Mouse (Mus musculus) kidney, embryonic 16.5 days (tissue): Measurements from ENCODE around the gene Gm10972. TPM values are rescaled to one million over a fixed set of nuclear protein-coding genes. Genes with fewer than 3 reads are reported as not detected.

Experiments used
- ATAC-seq: fragments of 200-750 bp; cut with Nextera tagmentation; 2 replicates; pipeline ENCODE4 v1.8.0; 2017; ENCODE audit warnings: moderate TSS enrichment; ENCODE audit not compliant: low FRiP score, low TSS enrichment
- H3K27ac ChIP-seq: fragments of 300-500 bp; sonication (generic); 2 replicates; pipeline ENCODE4 v1.5.1; 2014; ENCODE audit warnings: low read length
- H3K27me3 ChIP-seq: fragments of 300-500 bp; sonication (generic); 2 replicates; pipeline ENCODE4 v1.6.1; 2014; ENCODE audit warnings: low read length, control low read depth, mixed read lengths; ENCODE audit not compliant: insufficient read depth
- H3K36me3 ChIP-seq: fragments of 300-500 bp; sonication (generic); 2 replicates; pipeline ENCODE4 v1.6.1; 2014; ENCODE audit warnings: low read length, control low read depth, mixed read lengths; ENCODE audit not compliant: insufficient read depth
- H3K4me1 ChIP-seq: fragments of 300-500 bp; sonication (generic); 2 replicates; pipeline ENCODE4 v1.6.1; 2014; ENCODE audit warnings: low read length, control low read depth, mixed read lengths; ENCODE audit not compliant: insufficient read depth
- H3K4me2 ChIP-seq: fragments of 300-500 bp; sonication (generic); replicated peaks from 2 replicates; pipeline ENCODE4 v1.6.1; 2014; ENCODE audit warnings: low read depth, low read length
- H3K4me3 ChIP-seq: fragments of 300-500 bp; sonication (generic); 2 replicates; pipeline ENCODE4 v1.5.1; 2014; ENCODE audit warnings: mild to moderate bottlenecking, low read length
- H3K9ac ChIP-seq: fragments of 300-500 bp; sonication (generic); replicated peaks from 2 replicates; pipeline ENCODE4 v1.6.1; 2014; ENCODE audit warnings: low read length
- H3K9me3 ChIP-seq: fragments of 300-500 bp; sonication (generic); 2 replicates; pipeline ENCODE4 v1.6.1; 2016; ENCODE audit warnings: low read length, control low read depth
- WGBS: fragments of 180-500 bp; shearing (Covaris S2); extraction: QIAGEN DNeasy Blood & Tissue Kit; methylation state at CpG from one replicate; pipeline ENCODE4 v1.1.7; 2014; 5-methylcytosine and 5-hydroxymethylcytosine counted together
- polyA plus RNA-seq: library from polyadenylated mRNA; unstranded; fragments of >200 nt; fragmentation: Nextera tagmentation; extraction: Ambion mirVana; gene quantifications from 2 replicates; pipeline ENCODE4 v1.2.1, GENCODE M21; 2015

The Gm10972 gene
- polyA plus RNA-seq, 1 experiment from 2014 or later = not detected

GRCm38 (mm10) chr3:94613258-94613878 is 29.5 kb upstream of the Gm10972 start:
- Histone ChIP-seq H3K4me2 (no peak overlapping the region), H3K4me1 (peaks cover 13% of the 10 kb centered on the region; the same call in 1 of the 2 replicates), H3K9me3 (no peaks in the 10 kb centered on the region), H3K4me3 (no peak overlapping the region), H3K27ac (no peak overlapping the region), H3K27me3 (no peaks in the 10 kb centered on the region), H3K36me3 (no peaks in the 10 kb centered on the region), H3K9ac (no peak overlapping the region)
- WGBS = 60% methylated on average over 7 of the region's 7 CpGs
- ATAC-seq = peak; percentile 83

- Histone ChIP-seq H3K9me3 (no peaks in the 10 kb centered on the region), H3K4me3 (no peak overlapping the region), H3K27ac (no peak overlapping the region), H3K4me1 (peaks cover 13% of the 10 kb centered on the region; the same call in 1 of the 2 replicates), H3K36me3 (no peaks in the 10 kb centered on the region), H3K9ac (no peak overlapping the region), H3K4me2 (no peak overlapping the region), H3K27me3 (no peaks in the 10 kb centered on the region)
- WGBS = 73% methylated on average over 4 of the region's 4 CpGs
- no peak for ATAC-seq
Observed at GRCm38 (mm10) chr3:94616717-94617116, 26.2 kb upstream of the Gm10972 start.

GRCm38 (mm10) chr3:94621740-94622507 is 21.0 kb upstream of the Gm10972 start:
- 82% methylated on average over 11 of the region's 11 CpGs for WGBS

GRCm38 (mm10) chr3:94622550-94622949 is 20.4 kb upstream of the Gm10972 start:
- no peaks in the 10 kb centered on the region for H3K27me3 ChIP-seq
- ATAC-seq = no peak
- H3K4me1 ChIP-seq = no peaks in the 10 kb centered on the region
- no peaks in the 10 kb centered on the region for H3K9me3 ChIP-seq
- H3K27ac ChIP-seq = no peak overlapping the region
- WGBS = 91% methylated on average over 9 of the region's 10 CpGs
- H3K4me2 ChIP-seq = no peak overlapping the region
- H3K4me3 ChIP-seq = no peak overlapping the region
- no peak overlapping the region for H3K9ac ChIP-seq
- H3K36me3 ChIP-seq = no peaks in the 10 kb centered on the region

More at GRCm38 (mm10) chr3:94621740-94622507, 21.0 kb upstream of the Gm10972 start:
- H3K36me3 ChIP-seq = no peaks in the 10 kb centered on the region
- no peaks in the 10 kb centered on the region for H3K4me1 ChIP-seq
- no peak overlapping the region for H3K9ac ChIP-seq
- H3K27me3 ChIP-seq = no peaks in the 10 kb centered on the region
- H3K27ac ChIP-seq = no peak overlapping the region
- no peak for ATAC-seq
- no peak overlapping the region for H3K4me2 ChIP-seq
- H3K4me3 ChIP-seq = no peak overlapping the region
- no peaks in the 10 kb centered on the region for H3K9me3 ChIP-seq

- H3K9ac ChIP-seq = no peak overlapping the region
- no peak for ATAC-seq
- H3K27ac ChIP-seq = no peak overlapping the region
- WGBS = 82% methylated on average over 4 of the region's 4 CpGs
- H3K27me3 ChIP-seq = no peaks in the 10 kb centered on the region
- no peaks in the 10 kb centered on the region for H3K4me1 ChIP-seq
- no peak overlapping the region for H3K4me3 ChIP-seq
- no peaks in the 10 kb centered on the region for H3K9me3 ChIP-seq
- no peaks in the 10 kb centered on the region for H3K36me3 ChIP-seq
- H3K4me2 ChIP-seq = no peak overlapping the region
Observed at GRCm38 (mm10) chr3:94624281-94624680, 18.6 kb upstream of the Gm10972 start.

- no peak overlapping the region for H3K9ac ChIP-seq
- no peak overlapping the region for H3K4me2 ChIP-seq
- H3K4me1 ChIP-seq = no peaks in the 10 kb centered on the region
- H3K27me3 ChIP-seq = no peaks in the 10 kb centered on the region
- H3K9me3 ChIP-seq = no peaks in the 10 kb centered on the region
- no peak overlapping the region for H3K27ac ChIP-seq
- no peaks in the 10 kb centered on the region for H3K36me3 ChIP-seq
- no peak overlapping the region for H3K4me3 ChIP-seq
- no peak for ATAC-seq
- WGBS = 95% methylated on average over 5 of the region's 5 CpGs
Observed at GRCm38 (mm10) chr3:94628712-94629111, 14.2 kb upstream of the Gm10972 start.

- H3K4me2 ChIP-seq = no peak overlapping the region
- no peak overlapping the region for H3K4me3 ChIP-seq
- no peaks in the 10 kb centered on the region for H3K4me1 ChIP-seq
- ATAC-seq = no peak
- H3K9me3 ChIP-seq = no peaks in the 10 kb centered on the region
- H3K9ac ChIP-seq = no peak overlapping the region
- H3K27me3 ChIP-seq = no peaks in the 10 kb centered on the region
- H3K27ac ChIP-seq = no peak overlapping the region
- WGBS = 75% methylated on average over 3 of the region's 3 CpGs
- H3K36me3 ChIP-seq = no peaks in the 10 kb centered on the region
Observed at GRCm38 (mm10) chr3:94629876-94630275, 13.0 kb upstream of the Gm10972 start.

GRCm38 (mm10) chr3:94648755-94649590 is 6.1 kb downstream of the Gm10972 start:
- Histone ChIP-seq H3K9me3 (no peaks in the 10 kb centered on the region), H3K36me3 (no peaks in the 10 kb centered on the region), H3K27me3 (no peaks in the 10 kb centered on the region), H3K4me3 (no peak overlapping the region), H3K4me1 (peaks cover 7% of the 10 kb centered on the region), H3K9ac (no peak overlapping the region), H3K4me2 (no peak overlapping the region), H3K27ac (peak overlapping the region; percentile 58; the same call in 1 of the 2 replicates)
- peak; percentile 76 for ATAC-seq
- 39% methylated on average over 6 of the region's 6 CpGs for WGBS

- Histone ChIP-seq H3K27ac (no peak overlapping the region), H3K27me3 (no peaks in the 10 kb centered on the region)
- ATAC-seq = 0 out of 2 replicates have a peak, but pooled peaks have one; percentile 46
Observed at GRCm38 (mm10) chr3:94650409-94650808, 7.5 kb downstream of the Gm10972 start.

More at GRCm38 (mm10) chr3:94650409-94650808, 7.5 kb downstream of the Gm10972 start:
- no peak overlapping the region for H3K4me2 ChIP-seq
- H3K9ac ChIP-seq = no peak overlapping the region
- no peaks in the 10 kb centered on the region for H3K36me3 ChIP-seq
- peaks cover 7% of the 10 kb centered on the region for H3K4me1 ChIP-seq
- no peaks in the 10 kb centered on the region for H3K9me3 ChIP-seq
- no peak overlapping the region for H3K4me3 ChIP-seq
- 62% methylated on average over 7 of the region's 7 CpGs for WGBS
